Mouse (Mus musculus) gastrocnemius, postnatal 4 days (tissue): ENCODE results near the gene Slc37a1. TPM values are rescaled to one million over a fixed set of nuclear protein-coding genes. Genes with fewer than 3 reads are reported as not detected.
"Not testable (repeated sequence)": the region's sequence is repeated elsewhere in the genome, so short reads cannot be mapped to it uniquely, and the experiment has no call there.

ENCODE experiments used
- DNase-seq, 2 experiments: peaks; one replicate each; pipeline ENCODE4 v3.0.0; 2021 to 2022; ENCODE audit warnings: low spot score in 2 of 2, mixed read lengths in 2 of 2
- total RNA-seq, 2 experiments: library from RNA; stranded (reverse); gene quantifications; 2 replicates each; pipeline ENCODE4 v1.2.3; 2021

Slc37a1 gene
- total RNA-seq, 2 experiments from 2014 or later, result 1.4 to 2.4 TPM

GRCm38 (mm10) chr17:31267603-31268002, 19.0 kb upstream of the Slc37a1 start:
- no peak for DNase-seq

- DNase-seq, result no peak
Measured at GRCm38 (mm10) chr17:31268016-31268415, 18.6 kb upstream of the Slc37a1 start.

GRCm38 (mm10) chr17:31269761-31270160, 16.8 kb upstream of the Slc37a1 start:
- DNase-seq, result no peak

DNA sequence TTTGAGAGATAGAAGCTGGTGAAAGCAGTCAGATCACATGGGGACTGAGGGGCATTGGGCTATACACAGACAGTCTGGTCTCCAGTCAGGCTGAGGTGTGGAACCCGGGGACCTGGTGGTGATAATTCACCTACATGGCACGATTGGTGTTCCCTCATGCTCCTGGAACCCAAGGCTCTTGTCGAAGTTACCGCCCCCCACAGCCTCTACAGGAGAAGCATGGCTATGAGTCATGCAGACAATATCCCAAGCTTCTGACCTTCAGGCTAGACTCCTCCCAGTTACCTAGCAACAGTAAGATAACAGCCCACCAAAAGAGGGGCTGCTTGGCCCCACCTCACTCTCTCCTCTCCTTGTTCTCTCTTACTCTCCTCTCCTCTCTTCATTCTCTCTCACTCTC, 16.3 kb upstream of the Slc37a1 start:
- DNase-seq, result no peak

GRCm38 (mm10) chr17:31270736-31271135, 15.9 kb upstream of the Slc37a1 start:
- DNase-seq, result not testable (repeated sequence)

GRCm38 (mm10) chr17:31271136-31271851, 15.3 kb upstream of the Slc37a1 start:
- no peak for DNase-seq

GRCm38 (mm10) chr17:31272416-31273165, 14.0 kb upstream of the Slc37a1 start:
- no peak for DNase-seq

DNA sequence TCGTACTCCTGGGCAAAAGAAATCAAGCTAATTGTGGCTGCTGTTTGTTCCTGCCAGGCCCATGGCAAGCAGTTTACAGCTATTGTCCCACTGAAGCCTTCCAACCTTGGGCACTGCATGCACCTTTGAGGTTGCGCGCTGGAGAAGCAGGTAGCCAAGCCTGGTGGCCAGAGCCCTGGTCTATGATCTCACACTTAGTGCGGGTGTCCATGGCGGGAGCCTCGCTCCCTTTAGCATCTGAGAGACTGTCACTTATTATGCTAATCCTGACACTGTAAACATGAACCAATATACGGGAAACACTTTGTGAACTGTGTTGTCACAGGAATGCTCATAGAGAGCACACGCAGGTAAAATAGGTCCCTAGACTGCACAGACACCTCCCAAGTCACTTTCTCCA, 13.0 kb upstream of the Slc37a1 start:
- no peak for DNase-seq

GRCm38 (mm10) chr17:31275181-31275580, 11.4 kb upstream of the Slc37a1 start:
- no peak for DNase-seq

- no peak for DNase-seq
Measured at GRCm38 (mm10) chr17:31276207-31276921, 10.2 kb upstream of the Slc37a1 start.

GRCm38 (mm10) chr17:31276922-31277918, 9.4 kb upstream of the Slc37a1 start, which contains the start of gene Rsph1:
Rsph1 (minus strand) TSS chr17:31277383.
- DNase-seq, result peak; percentile 97 to 98

DNA sequence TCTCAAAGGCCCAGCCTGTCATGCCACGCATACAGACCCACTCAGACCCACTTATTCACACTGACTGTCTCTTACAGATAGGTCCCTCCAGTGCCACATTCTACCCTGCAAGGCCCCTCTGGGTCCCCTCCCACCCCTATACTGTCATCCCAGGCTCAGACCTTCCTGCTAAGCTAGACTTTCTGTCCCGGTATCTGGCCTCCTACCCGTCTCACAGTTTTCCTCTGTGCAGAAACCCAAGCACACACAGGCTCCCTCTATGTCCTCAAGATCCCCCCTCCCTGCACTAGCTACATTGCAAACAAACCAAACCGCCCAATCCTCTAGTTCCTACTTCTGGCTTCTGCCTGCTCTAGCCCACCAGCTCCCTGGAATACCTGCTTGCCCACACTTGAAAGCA, 8.7 kb upstream of the Slc37a1 start:
- no peak for DNase-seq

DNA sequence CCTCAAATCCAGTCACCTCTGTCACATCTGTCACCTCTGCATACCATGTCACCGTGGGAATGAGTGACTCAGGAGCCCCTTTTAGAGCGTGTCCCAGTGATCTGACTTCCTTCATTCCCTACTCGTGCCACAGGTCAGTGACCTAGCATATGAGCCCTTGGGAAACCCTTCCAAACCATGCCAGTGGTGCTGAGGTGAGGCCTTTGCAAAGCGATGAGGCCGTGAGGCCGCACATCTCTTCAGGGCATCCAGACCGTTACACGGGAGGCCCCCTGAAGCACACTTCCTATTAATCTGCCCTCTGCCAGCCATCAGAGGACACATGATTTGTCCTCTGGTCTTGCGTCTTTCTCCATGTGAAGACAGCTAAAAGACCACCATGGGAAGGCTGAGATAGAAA, 7.1 kb upstream of the Slc37a1 start:
- no peak for DNase-seq

DNA sequence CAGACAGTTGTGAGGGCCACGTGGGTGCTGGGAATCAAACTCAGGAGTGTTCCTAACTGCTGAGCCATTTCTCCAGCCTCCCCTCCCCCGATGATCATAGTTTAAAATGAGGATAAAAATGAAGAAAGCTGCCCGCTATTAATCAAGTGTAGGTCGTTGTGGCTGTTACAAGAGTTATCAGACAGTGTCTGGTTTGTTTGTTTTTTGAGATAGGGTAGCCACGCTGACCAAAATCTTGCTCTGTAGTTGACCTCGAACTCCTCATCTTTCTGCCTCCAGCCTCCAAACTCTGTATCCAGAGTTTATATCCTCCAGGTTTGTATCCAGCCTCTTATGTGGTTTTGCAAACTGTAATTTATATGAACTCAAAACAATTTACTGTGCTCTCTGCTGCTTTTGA, 6.3 kb upstream of the Slc37a1 start:
- DNase-seq, result no peak

GRCm38 (mm10) chr17:31281830-31282686, 4.5 kb upstream of the Slc37a1 start:
- no peak for DNase-seq

DNA sequence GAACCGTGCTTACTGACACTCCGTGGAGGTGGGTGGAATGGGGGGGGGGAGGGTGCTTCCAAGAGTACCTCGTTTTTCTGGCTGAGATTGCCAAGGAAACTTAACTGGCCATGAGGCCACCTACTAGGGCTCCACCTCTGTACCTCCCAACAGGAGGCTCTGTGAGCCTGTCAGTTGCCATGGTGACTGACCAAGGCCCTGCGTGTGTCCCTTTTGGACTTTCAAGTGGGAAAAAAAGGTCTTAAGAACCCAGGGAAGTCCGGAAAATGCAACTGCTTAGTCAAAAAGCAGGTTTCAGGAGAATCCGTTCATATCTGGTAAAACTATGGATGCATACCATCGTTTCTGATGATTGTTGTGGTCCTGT, 3.9 kb upstream of the Slc37a1 start:
- DNase-seq, result no peak

- DNase-seq, result no peak
Measured at GRCm38 (mm10) chr17:31285867-31286266, 725 bp upstream of the Slc37a1 start.

DNA sequence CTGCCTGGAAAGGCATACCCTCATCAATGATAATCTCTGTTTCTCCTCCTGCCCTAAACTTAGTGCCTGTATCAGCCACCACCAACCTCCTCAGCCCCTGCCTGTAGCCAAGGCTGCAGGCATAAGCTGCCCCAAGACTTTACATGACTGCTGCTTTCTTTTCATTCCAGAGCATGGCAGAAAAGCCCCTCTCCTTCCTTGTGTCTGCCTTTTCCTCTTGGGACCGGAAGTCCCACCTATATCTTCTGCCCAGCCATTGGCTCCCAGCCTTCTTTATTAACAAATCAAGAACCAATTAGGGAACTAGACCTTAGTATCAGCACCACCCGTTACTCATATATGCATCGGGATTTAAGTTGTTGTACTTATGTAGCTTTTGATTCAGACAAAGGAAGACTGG, 624 bp downstream of the Slc37a1 start:
- DNase-seq, result no peak

DNA sequence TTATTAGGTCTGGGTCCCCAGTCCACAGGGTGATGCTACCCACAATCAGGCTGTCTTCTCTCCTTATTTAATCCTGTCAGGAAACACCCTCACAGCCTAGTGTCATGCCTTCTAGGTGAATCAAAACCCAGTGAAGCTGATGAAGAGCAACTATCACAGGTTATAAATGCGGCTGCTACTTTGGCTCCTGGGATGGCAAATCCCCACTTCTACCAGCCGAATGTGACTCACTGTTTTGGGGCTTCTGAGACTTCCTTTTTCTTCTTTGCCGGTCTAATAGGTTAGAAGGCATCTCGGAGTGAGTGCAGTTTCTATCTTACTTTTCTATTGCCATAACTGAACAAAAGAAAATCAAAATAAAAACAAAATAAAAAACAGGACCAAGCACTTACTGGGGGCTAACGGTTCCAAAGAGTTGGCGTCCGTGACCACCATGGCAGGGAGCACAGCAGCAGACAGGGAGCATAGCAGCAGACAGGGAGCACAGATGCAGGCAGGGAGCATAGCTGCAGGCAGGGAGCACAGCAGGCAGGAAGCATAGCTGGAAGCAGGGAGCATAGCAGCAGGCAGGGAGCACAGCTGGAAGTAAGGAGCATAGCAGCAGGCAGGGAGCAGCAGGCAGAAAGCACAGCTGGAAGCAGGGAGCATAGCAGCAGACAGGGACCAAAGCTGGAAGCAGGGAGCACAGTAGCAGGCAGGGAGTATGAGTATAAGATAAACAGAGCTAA, 2.6 kb downstream of the Slc37a1 start:
- no peak for DNase-seq
